19 mouse cellular contexts compared by ENCODE assay signal in genomic region chr9:35056611-35057010, GRCm38 (mm10).
DNase-seq lines count a peak whose midpoint lies in the region; ATAC-seq and TF ChIP-seq lines count a peak whose summit lies in the region.
"Had no signal": no experiment of that assay in that cellular context is flagged by ENCODE, and none has a peak within 500 bp of the region (broad histone marks: within the 10 kb centered on the region; RNA-seq: fewer than 3 reads in every experiment).

No protein-coding gene starts in this region.

- no peak for TF ChIP-seq CTCF in liver, postnatal 0 days (IDR thresholded peaks at IDR 0.05; ENCODE audit: low read depth)
- TF ChIP-seq CTCF in left cerebral cortex, adult 2 months (IDR thresholded peaks at IDR 0.05): no peak

- no peak for ATAC-seq in liver, postnatal 0 days
- ATAC-seq in liver, embryonic 11.5 days (replicated peaks; ENCODE audit: low FRiP score): no peak
- ATAC-seq in neutrophil, adult 5-6 weeks (ENCODE audit: extremely low read depth, insufficient number of reproducible peaks, low FRiP score, poor library complexity, severe bottlenecking): peak; percentile 48; the same call in 1 of the 2 replicates
- ATAC-seq in forebrain, embryonic 14.5 days: no peak
- ATAC-seq: forebrain, embryonic 13.5 days; midbrain, embryonic 16.5 days had no signal

- peaks cover 32% of the 10 kb centered on the region for H3K4me1 ChIP-seq in liver, postnatal 0 days (ENCODE audit: insufficient read depth)
- H3K4me1 ChIP-seq in liver, embryonic 11.5 days (replicated peaks; ENCODE audit: control insufficient read depth, insufficient read depth, low read length): peaks cover 7% of the 10 kb centered on the region
- H3K4me1 ChIP-seq in brown adipose tissue, adult 24 weeks (ENCODE audit: control insufficient read depth, insufficient read depth, insufficient read length, low read length): peaks cover 8% of the 10 kb centered on the region; the same call in 1 of the 2 replicates
- H3K4me1 ChIP-seq in forebrain, embryonic 14.5 days (ENCODE audit: control insufficient read depth, insufficient read depth, low read length): no peaks in the 10 kb centered on the region
- H3K4me1 ChIP-seq: forebrain, embryonic 13.5 days; limb, embryonic 12.5 days had no signal

- DNase-seq in adrenal gland, adult (ENCODE audit: inconsistent age in 2 of 2, low spot score in 1 of 2): peak; percentile 2 to 22
- no peak for DNase-seq in adrenal gland, postnatal 25 days
- DNase-seq in liver, postnatal 0 days: peak; percentile 8
- no peak for DNase-seq in liver, embryonic 11.5 days (ENCODE audit: low spot score)
- DNase-seq in forebrain, embryonic 14.5 days (ENCODE audit: low spot score): no peak
- no peak for DNase-seq in left cerebral cortex, adult 2 months (ENCODE audit: extremely low spot score in 1 of 2, low spot score in 2 of 2)
- DNase-seq: cerebellum, postnatal 14 days; heart, postnatal 14 days; kidney, postnatal 25 days; layer of hippocampus, adult 9-11 months; thymus, postnatal 25 days had no signal

- no peak for TF ChIP-seq EP300 in liver, postnatal 0 days (IDR thresholded peaks at IDR 0.05; ENCODE audit: low read depth)

- peaks cover 34% of the 10 kb centered on the region for H3K36me3 ChIP-seq in liver, postnatal 0 days (replicated peaks; ENCODE audit: insufficient read depth, low read length)
- peaks cover 15% of the 10 kb centered on the region for H3K36me3 ChIP-seq in liver, embryonic 11.5 days (ENCODE audit: control insufficient read depth, insufficient read depth, low read length)
- 0 out of 2 replicates have a peak, but pooled peaks cover 2% of the 10 kb centered on the region for H3K36me3 ChIP-seq in forebrain, embryonic 14.5 days (ENCODE audit: control insufficient read depth, insufficient read depth, low read length)

- intact Hi-C loops in left cerebral cortex, adult 2 months (cut with DNase I): no loop called here

- no peak overlapping the region for H3K4me2 ChIP-seq in liver, postnatal 0 days (ENCODE audit: low read depth, low read length)
- H3K4me2 ChIP-seq in liver, embryonic 11.5 days: no peak overlapping the region
- no peak overlapping the region for H3K4me2 ChIP-seq in forebrain, embryonic 14.5 days (ENCODE audit: low read length)
- H3K4me2 ChIP-seq: forebrain, embryonic 13.5 days; hindbrain, embryonic 14.5 days; limb, embryonic 12.5 days; liver, embryonic 15.5 days had no signal

- no peak overlapping the region for H3K9ac ChIP-seq in liver, postnatal 0 days (replicated peaks)
- no peak overlapping the region for H3K9ac ChIP-seq in liver, embryonic 11.5 days (ENCODE audit: low read depth, low read length)
- no peak overlapping the region for H3K9ac ChIP-seq in forebrain, embryonic 14.5 days (ENCODE audit: low read length)
- H3K9ac ChIP-seq: forebrain, embryonic 13.5 days; hindbrain, embryonic 14.5 days; limb, embryonic 12.5 days; liver, embryonic 15.5 days had no signal

- no peaks in the 10 kb centered on the region for H3K9me3 ChIP-seq in liver, postnatal 0 days (ENCODE audit: low read length)
- no peaks in the 10 kb centered on the region for H3K9me3 ChIP-seq in liver, embryonic 11.5 days (ENCODE audit: control insufficient read depth, low read length)
- H3K9me3 ChIP-seq in forebrain, embryonic 14.5 days (replicated peaks; ENCODE audit: control insufficient read depth, low read length): no peaks in the 10 kb centered on the region
- H3K9me3 ChIP-seq: forebrain, embryonic 13.5 days; limb, embryonic 12.5 days; liver, embryonic 15.5 days had no signal

- H3K27me3 ChIP-seq in liver, postnatal 0 days (ENCODE audit: insufficient read depth, low read length): no peaks in the 10 kb centered on the region
- no peaks in the 10 kb centered on the region for H3K27me3 ChIP-seq in liver, embryonic 11.5 days (replicated peaks; ENCODE audit: control insufficient read depth, insufficient read depth, low read length)
- no peaks in the 10 kb centered on the region for H3K27me3 ChIP-seq in forebrain, embryonic 14.5 days (replicated peaks; ENCODE audit: control insufficient read depth, insufficient read depth, low read length)
- H3K27me3 ChIP-seq: CH12.LX; forebrain, embryonic 13.5 days; limb, embryonic 12.5 days; liver, embryonic 15.5 days had no signal

- WGBS in liver, postnatal 0 days (ENCODE audit: insufficient replicate concordance): 41% methylated on average over 3 of the region's 3 CpGs
- WGBS in liver, embryonic 11.5 days: 67% methylated on average over 3 of the region's 3 CpGs
- 86% methylated on average over 3 of the region's 3 CpGs for WGBS in forebrain, embryonic 14.5 days

- peak overlapping the region; percentile 44 for H3K27ac ChIP-seq in liver, postnatal 0 days (ENCODE audit: low read depth)
- no peak overlapping the region for H3K27ac ChIP-seq in liver, embryonic 11.5 days (ENCODE audit: low read depth, low read length)
- H3K27ac ChIP-seq in brown adipose tissue, adult 24 weeks (replicated peaks; ENCODE audit: low read depth, low read length): peak overlapping the region; percentile 39; the same call in 1 of the 2 replicates
- no peak overlapping the region for H3K27ac ChIP-seq in forebrain, embryonic 14.5 days (ENCODE audit: low read depth, low read length)
- H3K27ac ChIP-seq in left cerebral cortex, adult 2 months: no peak overlapping the region
- H3K27ac ChIP-seq: forebrain, embryonic 13.5 days; hindbrain, embryonic 14.5 days; limb, embryonic 12.5 days had no signal

- no peak overlapping the region for H3K4me3 ChIP-seq in liver, postnatal 0 days (ENCODE audit: low read depth, low read length)
- no peak overlapping the region for H3K4me3 ChIP-seq in liver, embryonic 11.5 days (ENCODE audit: low read depth, low read length)
- no peak overlapping the region for H3K4me3 ChIP-seq in brown adipose tissue, adult 24 weeks (ENCODE audit: insufficient read depth, low read depth, low read length)
- H3K4me3 ChIP-seq in forebrain, embryonic 14.5 days (ENCODE audit: low read depth, low read length): no peak overlapping the region
- no peak overlapping the region for H3K4me3 ChIP-seq in left cerebral cortex, adult 2 months
- H3K4me3 ChIP-seq: forebrain, embryonic 13.5 days; limb, embryonic 12.5 days; liver, embryonic 15.5 days had no signal

Comparison
In these comparisons a context has a peak if more than half of its experiments do, and no peak if none do; other contexts are left out.
1. DNase-seq: peak in adrenal gland, adult (2 of 2) and liver, postnatal 0 days (single experiment); none in adrenal gland, postnatal 25 days (single experiment), liver, embryonic 11.5 days (single experiment), forebrain, embryonic 14.5 days (single experiment) and left cerebral cortex, adult 2 months (0 of 2).
2. H3K27ac ChIP-seq: peak in liver, postnatal 0 days (single experiment) and brown adipose tissue, adult 24 weeks (single experiment); none in liver, embryonic 11.5 days (single experiment), forebrain, embryonic 14.5 days (single experiment) and left cerebral cortex, adult 2 months (single experiment).